Mouse (Mus musculus) T-cell, adult 2 months (primary cell): Measurements from ENCODE around the gene Zhx3.

Experiments
- DNase-seq: peaks from one replicate; pipeline ENCODE4 v3.0.0; 2022; ENCODE audit warnings: low spot score

Zhx3 gene

DNA sequence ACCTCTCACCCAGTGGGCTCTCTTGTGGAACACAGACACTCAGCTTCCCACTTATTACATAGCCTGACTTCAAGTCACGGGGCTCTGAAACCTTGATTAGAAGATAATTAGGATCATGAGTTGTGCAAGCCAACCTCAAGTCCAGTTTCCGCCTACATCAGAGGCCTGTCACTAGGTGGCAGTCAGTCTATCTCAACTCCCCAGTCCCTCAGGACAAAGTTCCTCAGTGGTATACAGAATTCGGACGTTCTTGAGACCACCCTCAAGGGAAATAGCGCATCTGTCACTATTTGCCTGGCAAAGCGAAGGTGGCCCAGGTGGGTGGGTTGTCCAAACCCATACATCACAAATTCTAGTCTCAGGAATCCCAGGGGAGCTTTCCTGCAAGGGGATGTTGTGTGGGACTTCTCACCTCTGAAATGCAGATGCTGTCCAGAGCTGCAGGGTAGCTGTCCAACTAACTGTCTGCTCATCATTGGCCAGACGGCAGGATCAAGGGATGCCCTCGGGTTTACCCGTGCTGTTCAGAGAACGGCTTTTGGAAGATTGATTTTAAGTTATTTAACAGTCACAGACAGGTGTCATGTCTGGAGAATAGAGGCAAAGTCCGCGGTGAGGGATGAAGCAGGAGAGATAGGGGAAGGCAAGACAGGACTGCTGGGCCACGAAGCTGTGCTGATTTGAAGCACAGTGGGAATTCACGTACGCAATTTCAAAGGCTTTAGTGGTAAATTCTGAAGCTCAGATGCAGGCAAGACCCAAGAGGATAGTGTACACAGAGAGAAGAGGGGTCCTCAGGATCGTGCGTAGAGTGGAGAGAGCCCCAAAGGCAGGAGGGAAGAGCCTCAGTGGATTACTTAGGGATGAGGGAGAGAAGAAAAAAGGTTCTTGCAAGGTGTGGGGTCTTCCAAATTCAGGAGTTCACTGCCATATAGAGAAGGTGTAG lies 142.7 kb downstream of the Zhx3 start:
- DNase-seq = no peak

- no peak for DNase-seq
Observed at GRCm38 (mm10) chr2:160729436-160729835, 143.4 kb downstream of the Zhx3 start.

DNA sequence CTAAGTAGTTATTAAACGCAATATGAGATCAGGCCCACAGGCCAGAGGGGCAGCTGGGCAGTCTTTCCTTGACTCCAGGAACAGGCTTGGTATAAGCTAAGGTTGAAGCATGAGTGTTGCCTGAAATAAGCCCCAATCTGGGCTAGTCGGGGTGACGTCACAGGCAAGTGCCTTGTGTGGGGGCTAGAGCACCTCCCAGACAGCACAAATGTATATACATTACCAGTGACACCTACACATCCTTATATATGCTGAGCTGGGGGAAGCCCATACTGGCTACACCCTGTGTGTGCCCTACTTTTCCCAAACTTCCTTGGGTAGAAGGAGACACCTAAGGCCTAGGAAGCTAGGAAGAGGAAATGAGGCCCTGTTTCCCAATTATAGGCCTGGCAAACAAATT lies 143.8 kb downstream of the Zhx3 start:
- DNase-seq = no peak

DNA sequence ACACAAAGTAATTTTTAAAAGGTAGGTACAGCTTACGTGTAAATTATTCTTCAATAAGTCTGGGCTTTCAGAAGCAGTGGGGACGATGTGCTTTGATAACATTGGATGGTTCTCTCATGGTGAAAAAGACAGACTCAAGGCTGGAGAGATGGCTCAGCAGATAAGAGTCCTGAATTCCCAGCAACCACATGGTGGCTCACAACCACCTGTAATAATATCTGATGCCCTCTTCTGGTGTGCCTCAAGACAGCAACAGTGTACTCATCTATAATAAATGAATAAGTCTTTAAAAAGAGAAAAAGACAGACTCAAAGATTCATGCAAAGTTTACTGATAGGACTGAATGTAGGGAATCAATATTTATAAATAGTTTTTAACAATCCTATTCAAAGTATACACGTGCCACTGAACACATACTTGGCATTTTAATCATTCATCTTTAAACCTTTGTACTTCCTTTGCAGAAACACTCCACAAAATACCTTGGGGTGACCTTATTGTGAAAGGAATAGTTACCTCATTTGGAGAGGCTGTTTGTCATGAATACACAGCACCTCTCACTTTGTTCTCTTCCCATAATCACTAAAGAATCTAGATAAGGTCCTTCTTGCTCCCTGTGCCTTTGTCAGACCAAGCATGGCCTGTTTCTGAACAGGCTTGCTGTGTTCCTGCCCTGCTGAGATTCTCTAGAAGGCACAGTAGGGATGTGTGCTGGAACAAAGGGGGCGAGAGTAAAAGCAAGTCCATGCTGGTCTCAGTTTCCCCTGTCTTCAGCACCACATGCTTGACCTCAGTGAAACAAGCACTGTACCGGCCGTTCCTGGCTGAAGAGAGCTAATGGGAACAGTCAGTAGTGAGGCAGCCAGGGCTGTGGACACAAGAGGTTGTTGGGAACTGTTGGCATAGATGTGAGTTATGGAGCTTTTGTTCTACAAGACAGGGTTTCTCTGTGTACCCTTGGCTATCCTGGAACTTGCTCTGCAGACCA lies 146.6 kb downstream of the Zhx3 start:
- no peak for DNase-seq

GRCm38 (mm10) chr2:160724536-160724935 lies 148.3 kb downstream of the Zhx3 start:
- DNase-seq = no peak

GRCm38 (mm10) chr2:160723613-160724375 lies 149.0 kb downstream of the Zhx3 start:
- no peak for DNase-seq

DNA sequence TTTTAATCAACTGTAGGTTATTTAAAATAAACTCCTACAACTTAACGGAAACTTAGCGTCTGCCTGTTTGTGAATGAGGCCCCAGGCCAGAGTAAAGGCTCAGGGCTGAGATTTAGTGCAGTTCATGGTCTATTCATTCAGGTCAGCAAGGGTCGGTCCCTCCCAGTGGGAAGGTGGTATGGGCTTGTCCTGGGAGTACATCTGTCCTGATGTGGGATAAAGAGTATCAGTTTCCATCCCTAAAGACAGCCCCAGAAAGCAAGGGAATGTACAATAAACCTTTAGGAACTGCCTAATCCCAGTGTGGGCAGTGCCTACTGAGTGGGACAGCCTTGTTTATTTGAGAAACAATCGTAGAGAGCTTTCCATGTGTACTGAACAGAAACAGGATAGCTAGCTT lies 150.1 kb downstream of the Zhx3 start:
- no peak for DNase-seq

DNA sequence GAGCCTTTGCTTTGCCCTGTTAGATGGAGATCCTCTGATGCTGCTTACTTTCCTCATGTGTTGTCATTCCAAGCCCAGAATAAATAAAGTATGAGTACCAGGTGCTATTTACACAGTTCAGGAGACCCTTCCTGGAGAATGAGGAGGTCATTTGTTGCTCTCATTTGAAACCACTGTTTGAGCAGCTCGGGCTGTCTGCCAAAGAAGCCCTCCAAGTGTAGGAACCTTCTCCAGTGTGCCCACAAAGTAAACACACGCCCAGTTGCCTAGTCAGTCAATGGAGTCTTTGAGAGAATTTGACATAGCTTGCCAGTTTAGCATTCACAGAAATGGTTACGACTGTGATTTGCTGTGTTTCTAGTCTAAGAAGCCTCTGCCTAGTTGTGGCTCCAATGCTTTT lies 154.0 kb downstream of the Zhx3 start:
- no peak for DNase-seq

DNA sequence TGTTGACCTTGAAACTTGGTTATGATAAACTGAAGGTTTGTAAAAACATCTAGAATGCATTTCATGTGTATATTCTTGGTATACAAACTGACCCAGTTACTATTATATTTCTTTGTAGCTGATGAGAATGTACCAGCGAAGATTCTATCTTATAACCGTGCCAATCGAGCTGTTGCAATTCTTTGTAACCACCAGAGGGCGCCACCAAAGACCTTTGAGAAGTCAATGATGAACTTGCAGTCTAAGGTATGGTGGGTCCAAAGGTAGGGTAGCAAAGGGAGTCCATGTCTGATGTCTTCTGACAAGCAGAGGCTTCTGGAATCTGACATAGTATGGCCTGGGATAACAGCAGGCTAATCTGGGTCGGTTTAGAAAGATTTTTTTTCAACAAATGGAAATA lies 155.5 kb downstream of the Zhx3 start:
- DNase-seq = peak; percentile 65

GRCm38 (mm10) chr2:160715463-160716030 lies 157.3 kb downstream of the Zhx3 start:
- no peak for DNase-seq

DNA sequence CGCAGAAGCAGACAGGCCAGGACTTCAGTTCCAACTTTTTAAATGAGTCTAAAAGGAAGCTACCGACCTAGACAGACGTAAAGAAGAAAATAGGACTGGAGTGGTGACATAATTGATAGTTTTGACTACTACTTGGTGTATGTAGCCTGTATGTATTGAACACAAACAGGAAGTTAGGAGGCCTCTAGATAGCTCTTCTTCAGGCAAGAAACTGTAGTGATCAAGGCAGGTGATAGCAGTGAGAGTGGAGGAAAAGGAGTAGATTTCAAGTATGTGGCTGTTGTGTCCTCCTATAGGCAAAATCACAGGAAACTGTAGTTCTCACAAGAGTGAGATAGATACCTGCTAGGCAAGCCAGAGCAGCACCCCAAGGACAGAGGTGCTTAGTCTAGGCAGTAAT lies 165.1 kb downstream of the Zhx3 start:
- DNase-seq = no peak

DNA sequence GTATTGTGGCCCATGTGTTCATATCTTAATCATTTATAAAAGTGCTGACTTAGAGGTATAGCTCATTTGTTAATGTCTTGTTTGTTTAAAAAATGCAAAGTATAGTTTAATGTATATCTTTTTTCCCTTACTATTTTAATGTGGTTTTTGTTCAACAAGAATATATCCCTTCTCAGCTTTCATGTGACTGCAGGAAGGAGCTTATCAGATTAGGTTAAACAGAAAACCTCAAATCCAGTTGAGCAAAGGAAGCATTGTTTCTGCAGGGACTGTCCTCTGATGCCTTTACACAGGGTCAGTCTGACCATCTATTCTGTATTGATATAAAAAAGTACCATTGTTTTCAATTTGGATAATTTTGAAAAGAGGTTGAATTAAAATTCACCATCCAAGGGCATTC lies 170.0 kb downstream of the Zhx3 start:
- no peak for DNase-seq

GRCm38 (mm10) chr2:160701603-160702002 lies 171.2 kb downstream of the Zhx3 start:
- peak; percentile 34 for DNase-seq

DNA sequence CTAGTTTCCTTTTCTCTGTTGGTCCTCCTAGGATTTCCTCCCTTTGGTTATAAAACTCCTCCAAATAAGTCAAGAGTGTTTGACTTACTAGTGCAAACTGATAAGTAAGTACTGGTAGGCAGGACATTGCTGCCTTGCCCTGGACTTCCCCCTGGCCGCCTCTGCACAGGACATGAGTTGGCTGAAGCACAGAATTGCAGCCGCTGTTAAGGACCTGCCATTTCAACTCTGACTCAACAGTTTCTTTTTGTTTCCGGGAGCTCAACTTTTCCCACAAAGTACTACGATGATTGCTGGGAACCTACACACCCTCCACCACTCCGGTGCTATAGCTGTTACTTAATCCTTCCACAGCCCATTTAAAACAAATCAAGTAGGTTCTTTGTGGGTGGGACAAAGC lies 172.5 kb downstream of the Zhx3 start:
- DNase-seq = no peak
